Mouse (Mus musculus) cerebellum, adult 2 months (tissue): ENCODE data around the gene Atp2b4.

ENCODE experiments used
- CTCF ChIP-seq: fragments of 200-500 bp; IDR thresholded peaks from 2 replicates; pipeline ENCODE4 v1.5.1; 2011; ENCODE audit warnings: low read depth, mild to moderate bottlenecking, control low read depth, low read length, moderate library complexity, borderline replicate concordance; ENCODE audit not compliant: insufficient read depth
- POLR2A ChIP-seq: fragments of 200-500 bp; IDR thresholded peaks from 2 replicates; pipeline ENCODE4 v1.6.1; 2011; ENCODE audit warnings: low read length, control low read depth, borderline replicate concordance; ENCODE audit not compliant: insufficient read depth

GRCm38 (mm10) chr1:133688301-133688700, 112.5 kb downstream of the Atp2b4 start:
- TF ChIP-seq CTCF: no peak
- no peak for TF ChIP-seq POLR2A
